Mouse (Mus musculus) lung, postnatal 0 days (tissue): ENCODE measurements around the gene Ube2r2.

ENCODE experiments used
- CTCF ChIP-seq: IDR thresholded peaks from 2 replicates; pipeline ENCODE4 v1.5.1; 2016; ENCODE audit warnings: antibody characterized with exemption, mild to moderate bottlenecking
- EP300 ChIP-seq: IDR thresholded peaks from 2 replicates; pipeline ENCODE4 v1.6.1; 2016; ENCODE audit warnings: antibody characterized with exemption, mild to moderate bottlenecking, control low read depth

DNA sequence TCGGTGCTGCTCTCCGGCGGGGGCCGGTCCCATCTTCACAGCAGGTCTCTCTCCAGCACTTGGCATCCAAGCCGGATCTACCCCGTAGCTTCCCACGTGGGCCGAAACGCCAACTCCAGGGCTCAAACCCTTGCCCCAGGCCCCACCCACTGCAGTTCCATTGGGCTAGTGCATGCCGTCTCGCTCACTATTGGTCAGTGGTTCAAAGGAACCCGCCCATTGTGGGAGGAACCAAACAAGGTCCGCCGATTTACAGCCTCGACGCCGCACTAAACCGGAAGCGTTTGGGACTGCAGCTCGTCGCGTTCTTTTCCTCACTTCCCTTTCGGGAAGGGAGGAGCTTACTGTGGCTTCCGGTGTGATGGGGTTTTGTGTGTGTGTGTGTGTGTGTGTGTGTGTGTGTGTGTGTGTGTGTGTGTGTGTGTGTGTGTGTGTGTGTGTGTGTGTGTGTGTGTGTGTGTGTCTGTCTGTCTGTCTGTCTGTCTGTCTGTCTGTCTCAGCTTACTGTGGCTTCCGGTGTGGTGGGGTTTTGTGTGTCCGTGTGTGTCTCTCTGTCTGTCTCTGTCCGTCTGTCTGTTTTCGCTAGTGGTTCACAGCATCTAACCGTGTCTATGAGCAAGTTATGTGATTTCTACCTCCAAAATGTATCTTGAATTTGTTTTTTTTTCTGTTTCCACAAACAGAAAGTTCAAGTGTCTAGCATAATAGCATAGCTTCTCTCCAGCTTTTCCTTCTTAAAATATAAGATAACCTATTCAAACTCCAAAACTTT, 11.2 kb upstream of the Ube2r2 start, which contains the start of gene Nol6:
- TF ChIP-seq CTCF: no peak
- no peak for TF ChIP-seq EP300
